Mouse (Mus musculus) heart, embryonic 10.5 days (tissue): ENCODE results near the gene Tlr8. TPM values are rescaled to one million over a fixed set of nuclear protein-coding genes. Genes with fewer than 3 reads are reported as not detected.

Experiments used
- polyA plus RNA-seq: library from polyadenylated mRNA; unstranded; fragments of >200 nt; fragmentation: Nextera tagmentation; extraction: Ambion mirVana; gene quantifications from 2 replicates; pipeline ENCODE4 v1.2.1, GENCODE M21; 2016

Tlr8 gene
- polyA plus RNA-seq, 1 experiment from 2014 or later: 0.08 TPM

Other genes with a start within 250 kb of the Tlr8 start
- 1,947 and 1,991 TPM in 2 replicates for gene Tmsb4x, start 55.0 kb downstream of the Tlr8 start, polyA plus RNA-seq
- 0.14 TPM in 1 of 2 replicates, not detected in the other for gene Tlr7, start 66.2 kb upstream of the Tlr8 start, polyA plus RNA-seq
- gene Prps2, start 118.4 kb upstream of the Tlr8 start, polyA plus RNA-seq: 23.8 and 30.4 TPM in 2 replicates